Mouse (Mus musculus) heart, embryonic 13.5 days (tissue): ENCODE data around the gene Eml3. TPM values are rescaled to one million over a fixed set of nuclear protein-coding genes. Genes with fewer than 3 reads are reported as not detected.

Source experiments
- ATAC-seq: fragments of 200-750 bp; cut with Nextera tagmentation; 2 replicates; pipeline ENCODE4 v1.8.0; 2017; ENCODE audit warnings: moderate TSS enrichment; ENCODE audit not compliant: insufficient number of reproducible peaks, low FRiP score, low TSS enrichment; ENCODE audit errors: extremely low read depth
- H3K27ac ChIP-seq: fragments of 300-500 bp; sonication (generic); replicated peaks from 2 replicates; pipeline ENCODE4 v1.5.1; 2015; ENCODE audit warnings: moderate library complexity, mild to moderate bottlenecking, inconsistent platforms
- H3K27me3 ChIP-seq: fragments of 300-500 bp; sonication (generic); replicated peaks from 2 replicates; pipeline ENCODE4 v1.6.1; 2015; ENCODE audit warnings: mild to moderate bottlenecking, inconsistent platforms
- H3K36me3 ChIP-seq: fragments of 300-500 bp; sonication (generic); 2 replicates; pipeline ENCODE4 v1.6.1; 2015; ENCODE audit warnings: mild to moderate bottlenecking, inconsistent platforms
- H3K4me1 ChIP-seq: fragments of 300-500 bp; sonication (generic); 2 replicates; pipeline ENCODE4 v1.6.1; 2015; ENCODE audit warnings: inconsistent platforms
- H3K4me2 ChIP-seq: fragments of 300-500 bp; sonication (generic); 2 replicates; pipeline ENCODE4 v1.6.1; 2015; ENCODE audit warnings: inconsistent platforms, mild to moderate bottlenecking, moderate library complexity
- H3K4me3 ChIP-seq: fragments of 300-500 bp; sonication (generic); 2 replicates; pipeline ENCODE4 v1.5.1; 2015; ENCODE audit warnings: moderate library complexity, mild to moderate bottlenecking, inconsistent platforms
- H3K9ac ChIP-seq: fragments of 300-500 bp; sonication (generic); 2 replicates; pipeline ENCODE4 v1.6.1; 2015; ENCODE audit warnings: inconsistent platforms, mild to moderate bottlenecking, moderate library complexity
- H3K9me3 ChIP-seq: fragments of 300-500 bp; sonication (generic); 2 replicates; pipeline ENCODE4 v1.6.1; 2016; ENCODE audit warnings: inconsistent platforms
- WGBS: fragments of 180-500 bp; shearing (Covaris S2); methylation state at CpG from one replicate; pipeline ENCODE4 v1.1.7; 2015; ENCODE audit warnings: mixed read lengths; 5-methylcytosine and 5-hydroxymethylcytosine counted together
- polyA plus RNA-seq: library from polyadenylated mRNA; unstranded; fragments of >200 nt; fragmentation: Nextera tagmentation; extraction: Ambion mirVana; gene quantifications from 2 replicates; pipeline ENCODE4 v1.2.1, GENCODE M21; 2015

Gene Eml3
- polyA plus RNA-seq = 14.4 and 14.9 TPM in 2 replicates

- Histone ChIP-seq H3K9ac (peak within 1 kb of the TSS; percentile 91), H3K27me3 (no peaks in the 10 kb centered on the region), H3K4me2 (peak within 1 kb of the TSS; percentile 87), H3K4me1 (peaks cover 21% of the 10 kb centered on the region), H3K4me3 (peak within 1 kb of the TSS; percentile 89), H3K27ac (peak within 1 kb of the TSS; percentile 82), H3K36me3 (peaks cover 54% of the 10 kb centered on the region), H3K9me3 (no peaks in the 10 kb centered on the region)
- WGBS = under 1% methylated on average over 71 of the region's 74 CpGs
- ATAC-seq = peak; percentile 78
Measured at GRCm38 (mm10) chr19:8929224-8930088, at the start of gene Eml3, which contains the start of gene Rom1. Gene Eml3, plus strand, starts transcription at chr19:8929552. Gene Rom1, minus strand, starts transcription at chr19:8929356.

GRCm38 (mm10) chr19:8880311-8881033 is 48.9 kb upstream of the Eml3 start, which contains the start of gene Uqcc3:
Gene Uqcc3, minus strand, starts transcription at chr19:8880923.
- Histone ChIP-seq H3K27me3 (no peaks in the 10 kb centered on the region), H3K27ac (peak within 1 kb of the TSS; percentile 89), H3K4me2 (peak within 1 kb of the TSS; percentile 81), H3K4me3 (peak within 1 kb of the TSS; percentile 89), H3K9ac (peak within 1 kb of the TSS; percentile 96), H3K4me1 (peaks cover 12% of the 10 kb centered on the region), H3K9me3 (no peaks in the 10 kb centered on the region), H3K36me3 (peaks cover 24% of the 10 kb centered on the region)
- under 1% methylated on average over 42 of the region's 42 CpGs for WGBS
- ATAC-seq = peak; percentile 82

- WGBS = 16% methylated on average over 3 of the region's 3 CpGs
- peak overlapping the region; percentile 89 for H3K4me3 ChIP-seq
- H3K9ac ChIP-seq = peak overlapping the region; percentile 96
- peaks cover 18% of the 10 kb centered on the region for H3K36me3 ChIP-seq
- H3K27me3 ChIP-seq = no peaks in the 10 kb centered on the region
- peak overlapping the region; percentile 89; the same call in 1 of the 2 replicates for H3K27ac ChIP-seq
- H3K4me1 ChIP-seq = peaks cover 12% of the 10 kb centered on the region
- no peaks in the 10 kb centered on the region for H3K9me3 ChIP-seq
- peak overlapping the region; percentile 81 for H3K4me2 ChIP-seq
- ATAC-seq = no peak
Measured at GRCm38 (mm10) chr19:8881034-8881392, 48.3 kb upstream of the Eml3 start.

- H3K4me1 ChIP-seq = peaks cover 21% of the 10 kb centered on the region
- H3K9me3 ChIP-seq = no peaks in the 10 kb centered on the region
- H3K9ac ChIP-seq = no peak within 1 kb of the TSS
- WGBS = 67% methylated on average over 3 of the region's 3 CpGs
- no peaks in the 10 kb centered on the region for H3K27me3 ChIP-seq
- no peaks in the 10 kb centered on the region for H3K36me3 ChIP-seq
- H3K27ac ChIP-seq = no peak within 1 kb of the TSS
- no peak within 1 kb of the TSS for H3K4me3 ChIP-seq
- ATAC-seq = no peak
- H3K4me2 ChIP-seq = no peak within 1 kb of the TSS
Measured at GRCm38 (mm10) chr19:8883616-8884015, 45.7 kb upstream of the Eml3 start, which contains the start of the genes Lbhd1 and Gm49403. Gene Lbhd1, plus strand, starts transcription at chr19:8883732. Gene Gm49403, plus strand, starts transcription at chr19:8883930.

GRCm38 (mm10) chr19:8886916-8887584 is 42.3 kb upstream of the Eml3 start:
- Histone ChIP-seq H3K27ac (peak overlapping the region; percentile 89; the same call in 1 of the 2 replicates), H3K4me1 (peaks cover 18% of the 10 kb centered on the region), H3K36me3 (peaks cover 15% of the 10 kb centered on the region), H3K9ac (peak overlapping the region; percentile 89; the same call in 1 of the 2 replicates), H3K27me3 (no peaks in the 10 kb centered on the region), H3K9me3 (no peaks in the 10 kb centered on the region), H3K4me3 (peak overlapping the region; percentile 80), H3K4me2 (peak overlapping the region; percentile 87)
- ATAC-seq = no peak
- WGBS = 61% methylated on average over 1 of the region's 1 CpGs

GRCm38 (mm10) chr19:8887585-8888463 is 41.5 kb upstream of the Eml3 start:
- Histone ChIP-seq H3K27me3 (no peaks in the 10 kb centered on the region), H3K36me3 (peaks cover 15% of the 10 kb centered on the region), H3K4me3 (peak overlapping the region; percentile 80), H3K27ac (peak overlapping the region; percentile 89), H3K9ac (peak overlapping the region; percentile 89), H3K4me1 (peaks cover 23% of the 10 kb centered on the region), H3K9me3 (no peaks in the 10 kb centered on the region), H3K4me2 (peak overlapping the region; percentile 87)
- ATAC-seq = no peak
- WGBS = 17% methylated on average over 19 of the region's 19 CpGs

GRCm38 (mm10) chr19:8888511-8889385 is 40.6 kb upstream of the Eml3 start, which contains the start of the genes 1810009A15Rik and Gm49416:
Gene 1810009A15Rik, plus strand, starts transcription at chr19:8888853.
Gene Gm49416, plus strand, starts transcription at chr19:8888926.
- Histone ChIP-seq H3K4me3 (peak within 1 kb of the TSS; percentile 80), H3K4me2 (peak within 1 kb of the TSS; percentile 87), H3K4me1 (peaks cover 28% of the 10 kb centered on the region), H3K9me3 (no peaks in the 10 kb centered on the region), H3K36me3 (peaks cover 15% of the 10 kb centered on the region), H3K27me3 (no peaks in the 10 kb centered on the region), H3K27ac (peak within 1 kb of the TSS; percentile 89), H3K9ac (peak within 1 kb of the TSS; percentile 89)
- WGBS = under 1% methylated on average over 58 of the region's 58 CpGs
- ATAC-seq = peak; percentile 85

GRCm38 (mm10) chr19:8892829-8893766 is 36.3 kb upstream of the Eml3 start, which contains the start of gene Ints5:
Gene Ints5, plus strand, starts transcription at chr19:8893005.
- Histone ChIP-seq H3K9me3 (no peaks in the 10 kb centered on the region), H3K36me3 (peaks cover 43% of the 10 kb centered on the region), H3K9ac (peak within 1 kb of the TSS; percentile 97), H3K27ac (peak within 1 kb of the TSS; percentile 91), H3K4me3 (peak within 1 kb of the TSS; percentile 92), H3K4me1 (peaks cover 37% of the 10 kb centered on the region), H3K27me3 (no peaks in the 10 kb centered on the region), H3K4me2 (peak within 1 kb of the TSS; percentile 94)
- peak; percentile 13; the same call in 1 of the 2 replicates for ATAC-seq
- 1% methylated on average over 54 of the region's 54 CpGs for WGBS
